Mouse (Mus musculus): Measurements from ENCODE around the gene Nfya.

- TF ChIP-seq CTCF (IDR thresholded peaks at IDR 0.05; ENCODE audit: low read depth) (peak; percentile 58), EP300 (optimal IDR thresholded peaks at IDR 0.05) (no peak)
Measured at GRCm38 (mm10) chr17:48433689-48434330, 24.1 kb upstream of the Nfya start.
